Mouse (Mus musculus) T-cell, adult 2 months (primary cell): ENCODE data around the gene Pard6b.
"Not testable (repeated sequence)": the region's sequence is repeated elsewhere in the genome, so short reads cannot be mapped to it uniquely, and the experiment has no call there.

Experiments used
- DNase-seq: peaks from one replicate; pipeline ENCODE4 v3.0.0; 2022; ENCODE audit warnings: low spot score

Pard6b gene

GRCm38 (mm10) chr2:168080431-168081246 is at the start of gene Pard6b:
Gene Pard6b (plus strand): TSS chr2:168081004.
- DNase-seq = peak; percentile 98

- DNase-seq = no peak
These were observed 49.0 kb upstream of the Pard6b start for GRCm38 (mm10) chr2:168031842-168032241.

GRCm38 (mm10) chr2:168033905-168034304 is 46.9 kb upstream of the Pard6b start:
- DNase-seq = no peak

- no peak for DNase-seq
These were observed 44.9 kb upstream of the Pard6b start for GRCm38 (mm10) chr2:168035907-168036306.

- no peak for DNase-seq
These were observed 43.7 kb upstream of the Pard6b start for GRCm38 (mm10) chr2:168037063-168037462.

- DNase-seq = no peak
These were observed 40.1 kb upstream of the Pard6b start for GRCm38 (mm10) chr2:168040751-168041150.

GRCm38 (mm10) chr2:168042019-168042418 is 38.8 kb upstream of the Pard6b start:
- DNase-seq = no peak

- no peak for DNase-seq
These were observed 36.0 kb upstream of the Pard6b start for GRCm38 (mm10) chr2:168044681-168045287.

GRCm38 (mm10) chr2:168045357-168045756 is 35.4 kb upstream of the Pard6b start:
- no peak for DNase-seq

- no peak for DNase-seq
These were observed 35.0 kb upstream of the Pard6b start for GRCm38 (mm10) chr2:168045771-168046170.

GRCm38 (mm10) chr2:168046467-168046866 is 34.3 kb upstream of the Pard6b start:
- DNase-seq = no peak

- DNase-seq = no peak
These were observed 31.7 kb upstream of the Pard6b start for GRCm38 (mm10) chr2:168049002-168049635.

- no peak for DNase-seq
These were observed 30.5 kb upstream of the Pard6b start for GRCm38 (mm10) chr2:168050000-168050942.

GRCm38 (mm10) chr2:168052156-168052555 is 28.6 kb upstream of the Pard6b start:
- DNase-seq = no peak

GRCm38 (mm10) chr2:168052689-168053088 is 28.1 kb upstream of the Pard6b start:
- no peak for DNase-seq

GRCm38 (mm10) chr2:168054142-168054541 is 26.7 kb upstream of the Pard6b start:
- no peak for DNase-seq

GRCm38 (mm10) chr2:168055910-168056665 is 24.7 kb upstream of the Pard6b start:
- DNase-seq = no peak

- no peak for DNase-seq
These were observed 24.2 kb upstream of the Pard6b start for GRCm38 (mm10) chr2:168056666-168056933.

- not testable (repeated sequence) for DNase-seq
These were observed 22.9 kb upstream of the Pard6b start for GRCm38 (mm10) chr2:168057876-168058275.

- no peak for DNase-seq
These were observed 22.2 kb upstream of the Pard6b start for GRCm38 (mm10) chr2:168058488-168059199.
